Mouse (Mus musculus): ENCODE measurements around the gene Mtfmt. TPM values are rescaled to one million over a fixed set of nuclear protein-coding genes. Genes with fewer than 3 reads are reported as not detected.

The Mtfmt gene
- total and polyA plus RNA-seq, 2 experiments from 2014 or later = 16.4 to 19.0 TPM

- H3K27ac ChIP-seq = no peak overlapping the region
- H3K4me3 ChIP-seq (ENCODE audit: low read length) = no peak overlapping the region
- no peaks in the 10 kb centered on the region for H3K27me3 ChIP-seq (ENCODE audit: insufficient read depth, low read length)
- peaks cover 29% of the 10 kb centered on the region for H3K36me3 ChIP-seq (ENCODE audit: insufficient read depth, low read length)
- 96% methylated on average over 2 of the region's 2 CpGs for WGBS
- peaks cover 9% of the 10 kb centered on the region for H3K4me1 ChIP-seq (ENCODE audit: insufficient read depth, low read length)
- no peak overlapping the region for H3K9ac ChIP-seq (replicated peaks; ENCODE audit: low read length)
- no peaks in the 10 kb centered on the region for H3K9me3 ChIP-seq (ENCODE audit: low read length)
- ATAC-seq (no peak), DNase-seq (ENCODE audit: low spot score) (no peak)
- no peak for TF ChIP-seq CTCF (IDR thresholded peaks at IDR 0.05; ENCODE audit: low read depth)
- no peak overlapping the region for H3K4me2 ChIP-seq (ENCODE audit: low read depth, low read length)
Observed at GRCm38 (mm10) chr9:65465241-65465640, 29.7 kb downstream of the Mtfmt start.

DNA sequence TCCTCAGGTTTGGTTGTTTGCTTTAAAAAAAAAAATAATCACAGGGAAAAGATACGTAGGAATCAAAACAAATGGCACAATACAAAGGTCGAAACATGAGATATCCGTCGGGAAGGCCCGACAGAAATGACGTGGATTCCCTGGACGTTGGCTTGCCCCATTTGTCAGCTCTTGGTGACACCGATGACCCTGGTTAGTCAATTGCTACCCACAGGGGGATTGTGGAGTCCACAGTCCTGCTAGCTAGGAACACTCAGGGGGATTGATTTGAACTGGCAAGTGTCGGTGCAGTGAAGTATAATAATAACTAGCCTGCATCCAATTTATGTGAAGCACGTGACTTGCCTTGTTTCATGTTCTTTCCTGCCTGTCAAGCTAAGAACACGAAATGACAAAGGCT, 32.1 kb downstream of the Mtfmt start:
- no peak for TF ChIP-seq CTCF (IDR thresholded peaks at IDR 0.05; ENCODE audit: low read depth)
- H3K36me3 ChIP-seq (ENCODE audit: insufficient read depth, low read length) = peaks cover 35% of the 10 kb centered on the region
- H3K4me2 ChIP-seq (ENCODE audit: low read depth, low read length) = no peak overlapping the region
- WGBS = 64% methylated on average over 11 of the region's 11 CpGs
- DNase-seq (ENCODE audit: low spot score) = no peak
- H3K4me1 ChIP-seq (ENCODE audit: insufficient read depth, low read length) = no peaks in the 10 kb centered on the region
- no peak overlapping the region for H3K4me3 ChIP-seq (ENCODE audit: low read length)
- H3K27ac ChIP-seq = no peak overlapping the region
- no peaks in the 10 kb centered on the region for H3K9me3 ChIP-seq (ENCODE audit: low read length)
- no peak overlapping the region for H3K9ac ChIP-seq (replicated peaks; ENCODE audit: low read length)
- ATAC-seq = no peak
- no peaks in the 10 kb centered on the region for H3K27me3 ChIP-seq (ENCODE audit: insufficient read depth, low read length)

- no peak overlapping the region for H3K9ac ChIP-seq (replicated peaks; ENCODE audit: low read length)
- H3K27ac ChIP-seq = no peak overlapping the region
- WGBS = 87% methylated on average over 4 of the region's 4 CpGs
- TF ChIP-seq CTCF (IDR thresholded peaks at IDR 0.05; ENCODE audit: low read depth) = no peak
- H3K4me1 ChIP-seq (ENCODE audit: insufficient read depth, low read length) = no peaks in the 10 kb centered on the region
- no peak for ATAC-seq
- no peaks in the 10 kb centered on the region for H3K27me3 ChIP-seq (ENCODE audit: insufficient read depth, low read length)
- DNase-seq (ENCODE audit: low spot score) = no peak
- no peak overlapping the region for H3K4me3 ChIP-seq (ENCODE audit: low read length)
- no peaks in the 10 kb centered on the region for H3K9me3 ChIP-seq (ENCODE audit: low read length)
- no peak overlapping the region for H3K4me2 ChIP-seq (ENCODE audit: low read depth, low read length)
- H3K36me3 ChIP-seq (ENCODE audit: insufficient read depth, low read length) = peaks cover 62% of the 10 kb centered on the region
Observed at GRCm38 (mm10) chr9:65472769-65473168, 37.2 kb downstream of the Mtfmt start.

- Histone ChIP-seq H3K4me3 (ENCODE audit: low read length) (no peak overlapping the region), H3K27ac (no peak overlapping the region), H3K9me3 (ENCODE audit: low read length) (no peaks in the 10 kb centered on the region), H3K27me3 (ENCODE audit: insufficient read depth, low read length) (no peaks in the 10 kb centered on the region), H3K4me1 (ENCODE audit: insufficient read depth, low read length) (no peaks in the 10 kb centered on the region), H3K9ac (replicated peaks; ENCODE audit: low read length) (no peak overlapping the region), H3K4me2 (ENCODE audit: low read depth, low read length) (no peak overlapping the region), H3K36me3 (ENCODE audit: insufficient read depth, low read length) (peaks cover 64% of the 10 kb centered on the region)
- DNase-seq (ENCODE audit: low spot score) (no peak), ATAC-seq (no peak)
- 91% methylated on average over 8 of the region's 8 CpGs for WGBS
- TF ChIP-seq CTCF (IDR thresholded peaks at IDR 0.05; ENCODE audit: low read depth) = no peak
Observed at GRCm38 (mm10) chr9:65479158-65479557, 43.6 kb downstream of the Mtfmt start.

DNA sequence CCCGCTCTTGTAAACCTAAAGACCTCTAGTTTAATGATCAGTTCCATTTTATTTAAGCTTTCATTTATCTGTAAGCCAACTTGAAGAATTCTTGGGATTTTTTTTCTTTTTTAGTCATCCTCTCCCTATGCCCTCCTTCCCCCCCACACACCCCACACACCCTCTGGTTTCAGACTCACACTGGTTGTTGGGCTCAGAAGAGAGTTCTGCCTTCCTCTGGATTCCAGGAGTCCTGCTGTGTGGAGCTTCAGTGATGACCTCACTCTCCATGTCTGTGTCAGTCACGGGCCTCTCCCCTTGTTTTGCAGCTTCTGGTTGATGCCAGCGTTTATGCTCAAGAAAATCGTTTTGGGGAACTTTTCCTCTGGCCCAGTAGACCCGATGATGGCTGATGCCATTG, 44.5 kb downstream of the Mtfmt start:
- H3K4me2 ChIP-seq (ENCODE audit: low read depth, low read length) = no peak overlapping the region
- TF ChIP-seq CTCF (IDR thresholded peaks at IDR 0.05; ENCODE audit: low read depth) = no peak
- no peak overlapping the region for H3K9ac ChIP-seq (replicated peaks; ENCODE audit: low read length)
- ATAC-seq = no peak
- no peak for DNase-seq (ENCODE audit: low spot score)
- H3K36me3 ChIP-seq (ENCODE audit: insufficient read depth, low read length) = peaks cover 64% of the 10 kb centered on the region
- no peaks in the 10 kb centered on the region for H3K4me1 ChIP-seq (ENCODE audit: insufficient read depth, low read length)
- no peak overlapping the region for H3K27ac ChIP-seq
- H3K27me3 ChIP-seq (ENCODE audit: insufficient read depth, low read length) = no peaks in the 10 kb centered on the region
- no peak overlapping the region for H3K4me3 ChIP-seq (ENCODE audit: low read length)
- WGBS = 76% methylated on average over 5 of the region's 5 CpGs
- H3K9me3 ChIP-seq (ENCODE audit: low read length) = no peaks in the 10 kb centered on the region

- DNase-seq (ENCODE audit: low spot score) (no peak), ATAC-seq (no peak)
- TF ChIP-seq CTCF (IDR thresholded peaks at IDR 0.05; ENCODE audit: low read depth) = no peak
- H3K9me3 ChIP-seq (ENCODE audit: low read length) = no peaks in the 10 kb centered on the region
- no peaks in the 10 kb centered on the region for H3K27me3 ChIP-seq (ENCODE audit: insufficient read depth, low read length)
- H3K4me2 ChIP-seq (ENCODE audit: low read depth, low read length) = no peak overlapping the region
- H3K36me3 ChIP-seq (ENCODE audit: insufficient read depth, low read length) = peaks cover 11% of the 10 kb centered on the region
- H3K4me1 ChIP-seq (ENCODE audit: insufficient read depth, low read length) = no peaks in the 10 kb centered on the region
- 97% methylated on average over 3 of the region's 3 CpGs for WGBS
- H3K27ac ChIP-seq = no peak overlapping the region
- H3K9ac ChIP-seq (replicated peaks; ENCODE audit: low read length) = no peak overlapping the region
- no peak overlapping the region for H3K4me3 ChIP-seq (ENCODE audit: low read length)
Observed at GRCm38 (mm10) chr9:65491476-65491875, 55.9 kb downstream of the Mtfmt start.

- Histone ChIP-seq H3K4me1 (ENCODE audit: insufficient read depth, low read length) (no peaks in the 10 kb centered on the region), H3K4me2 (ENCODE audit: low read depth, low read length) (no peak overlapping the region), H3K27me3 (ENCODE audit: insufficient read depth, low read length) (no peaks in the 10 kb centered on the region), H3K27ac (no peak overlapping the region), H3K36me3 (ENCODE audit: insufficient read depth, low read length) (peaks cover 2% of the 10 kb centered on the region), H3K9ac (replicated peaks; ENCODE audit: low read length) (no peak overlapping the region), H3K4me3 (ENCODE audit: low read length) (no peak overlapping the region), H3K9me3 (ENCODE audit: low read length) (no peaks in the 10 kb centered on the region)
- WGBS = 86% methylated on average over 2 of the region's 2 CpGs
- ATAC-seq (no peak), DNase-seq (ENCODE audit: low spot score) (no peak)
- TF ChIP-seq CTCF (IDR thresholded peaks at IDR 0.05; ENCODE audit: low read depth) = no peak
Observed at GRCm38 (mm10) chr9:65492351-65492750, 56.8 kb downstream of the Mtfmt start.
